Comparison of ENCODE assay signal across 8 mouse cellular contexts in the genomic region with DNA sequence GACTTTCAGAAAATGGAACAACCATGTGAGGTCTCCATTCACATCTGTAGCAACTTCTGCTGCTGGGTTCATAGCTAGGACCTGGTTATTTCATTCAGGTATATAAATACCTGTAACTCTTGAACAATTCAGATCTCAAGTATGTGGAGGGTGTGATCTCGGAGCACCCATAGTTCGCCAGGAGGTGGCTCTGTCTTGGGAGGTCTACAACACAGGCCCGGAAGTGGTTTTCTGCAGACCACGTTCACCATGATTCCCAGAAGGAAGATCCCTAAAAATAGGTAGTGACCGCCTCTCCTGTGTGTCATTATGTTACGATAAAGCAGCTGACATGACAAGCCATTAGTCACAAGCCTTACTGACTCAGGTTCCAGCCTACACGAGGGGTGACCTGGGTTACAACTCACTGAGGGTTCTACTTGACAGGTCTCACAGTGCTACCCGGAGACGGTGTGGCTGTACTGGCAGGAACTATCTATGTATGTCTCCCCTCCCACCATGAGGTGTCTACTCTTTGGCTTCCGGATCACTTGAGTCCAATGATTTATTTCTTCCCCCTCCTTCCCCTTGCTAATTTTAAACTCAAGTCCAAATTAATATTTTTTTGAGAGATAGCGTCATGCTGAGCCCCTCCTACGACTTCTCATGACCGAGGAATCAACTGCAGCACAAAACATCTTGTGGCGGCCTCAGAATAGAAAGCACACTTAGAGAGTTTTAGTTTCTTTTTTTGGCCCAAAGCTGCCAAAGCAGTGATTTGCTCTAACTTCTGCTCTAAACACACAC. TPM values are rescaled to one million over a fixed set of nuclear protein-coding genes. Genes with fewer than 3 reads are reported as not detected.
DNase-seq lines count a peak whose midpoint lies in the region; ATAC-seq lines count a peak whose summit lies in the region.

No protein-coding gene starts in this region.

- intact Hi-C loops in left cerebral cortex, postnatal 10 days (cut with DNase I), result no loop called here

- peak; percentile 41 for ATAC-seq in inflammation-experienced regulatory T-cells, adult 6 months

- peak; percentile 23 for DNase-seq in left cerebral cortex, adult 11 months (ENCODE audit: low spot score)
- no peak for DNase-seq in left cerebral cortex, postnatal 10 days (ENCODE audit: extremely low spot score in 1 of 2, low spot score in 2 of 2)
- peak; percentile 12 for DNase-seq in adrenal gland, postnatal 25 days
- DNase-seq in right cerebral cortex, postnatal 25 days, result peak; percentile 24
- DNase-seq in cerebellum, postnatal 10 days, result no peak
- DNase-seq in gastrocnemius, postnatal 10 days, result no peak
- no peak for DNase-seq in layer of hippocampus, postnatal 25 days (ENCODE audit: extremely low spot score in 1 of 2, low spot score in 1 of 2)

RNA-seq across cellular contexts. Expression of a gene that starts 44.2 kb away (rescaled TPM):
- 1 to 10 TPM; 1.9 to 2.6 TPM for total RNA-seq in left cerebral cortex, postnatal 10 days (2021)
- 10.4 and 11.6 TPM in 2 replicates for total RNA-seq in adrenal gland, postnatal 25 days (2021)
- polyA plus RNA-seq in inflammation-experienced regulatory T-cells, adult 6 months (2017; shearing (Covaris generic)), result under 1 TPM; 0.47 to 0.88 (median 0.54) TPM
- total RNA-seq in gastrocnemius, postnatal 10 days (2021), result 10 to 100 TPM in 1 of 2 experiments, 1 to 10 TPM in 1; 8.4 to 16.6 TPM
- total RNA-seq in layer of hippocampus, postnatal 25 days (2021), result under 1 TPM; 0.33 to 0.42 TPM

Comparison
In these comparisons a context has a peak if more than half of its experiments do, and no peak if none do; other contexts are left out.
1. DNase-seq: peak in left cerebral cortex, adult 11 months (single experiment), adrenal gland, postnatal 25 days (single experiment) and right cerebral cortex, postnatal 25 days (single experiment); none in left cerebral cortex, postnatal 10 days (0 of 2), cerebellum, postnatal 10 days (0 of 2), gastrocnemius, postnatal 10 days (single experiment) and layer of hippocampus, postnatal 25 days (0 of 2).